Mouse (Mus musculus) neural tube, embryonic 14.5 days (tissue): Measurements from ENCODE around the gene Rin1. TPM values are rescaled to one million over a fixed set of nuclear protein-coding genes. Genes with fewer than 3 reads are reported as not detected.

Source experiments
- ATAC-seq: fragments of 200-750 bp; cut with Nextera tagmentation; 2 replicates; pipeline ENCODE4 v1.8.0; 2017; ENCODE audit warnings: low read depth, mild to moderate bottlenecking, moderate TSS enrichment, moderate library complexity
- H3K27ac ChIP-seq: fragments of 300-500 bp; sonication (generic); 2 replicates; pipeline ENCODE4 v1.5.1; 2014; ENCODE audit warnings: low read depth, mild to moderate bottlenecking, control low read depth, low read length, moderate library complexity, mixed read lengths
- H3K27me3 ChIP-seq: fragments of 300-500 bp; sonication (generic); 2 replicates; pipeline ENCODE4 v1.6.1; 2014; ENCODE audit warnings: low read length; ENCODE audit not compliant: control insufficient read depth, insufficient read depth
- H3K36me3 ChIP-seq: fragments of 300-500 bp; sonication (generic); 2 replicates; pipeline ENCODE4 v1.6.1; 2014; ENCODE audit warnings: low read length, mixed read lengths; ENCODE audit not compliant: control insufficient read depth, insufficient read depth
- H3K4me1 ChIP-seq: fragments of 300-500 bp; sonication (generic); 2 replicates; pipeline ENCODE4 v1.6.1; 2014; ENCODE audit warnings: low read length; ENCODE audit not compliant: control insufficient read depth, insufficient read depth
- H3K4me2 ChIP-seq: fragments of 300-500 bp; sonication (generic); 2 replicates; pipeline ENCODE4 v1.6.1; 2014; ENCODE audit warnings: mild to moderate bottlenecking, low read depth, low read length, control low read depth
- H3K4me3 ChIP-seq: fragments of 300-500 bp; sonication (generic); 2 replicates; pipeline ENCODE4 v1.5.1; 2014; ENCODE audit warnings: low read depth, low read length, control low read depth, mixed read lengths
- H3K9ac ChIP-seq: fragments of 300-500 bp; sonication (generic); replicated peaks from 2 replicates; pipeline ENCODE4 v1.6.1; 2014; ENCODE audit warnings: low read depth, mild to moderate bottlenecking, control low read depth, low read length, mixed read lengths
- H3K9me3 ChIP-seq: fragments of 300-500 bp; sonication (generic); 2 replicates; pipeline ENCODE4 v1.6.1; 2016; ENCODE audit warnings: low read length; ENCODE audit not compliant: control insufficient read depth
- WGBS: fragments of 180-500 bp; shearing (Covaris S2); extraction: QIAGEN DNeasy Blood & Tissue Kit; methylation state at CpG from one replicate; pipeline ENCODE4 v1.1.7; 2014; 5-methylcytosine and 5-hydroxymethylcytosine counted together
- polyA plus RNA-seq: library from polyadenylated mRNA; unstranded; fragments of >200 nt; fragmentation: Nextera tagmentation; extraction: Ambion mirVana; gene quantifications from 2 replicates; pipeline ENCODE4 v1.2.1, GENCODE M21; 2014

The Rin1 gene
- polyA plus RNA-seq, 1 experiment from 2014 or later, result 0.62 TPM

DNA sequence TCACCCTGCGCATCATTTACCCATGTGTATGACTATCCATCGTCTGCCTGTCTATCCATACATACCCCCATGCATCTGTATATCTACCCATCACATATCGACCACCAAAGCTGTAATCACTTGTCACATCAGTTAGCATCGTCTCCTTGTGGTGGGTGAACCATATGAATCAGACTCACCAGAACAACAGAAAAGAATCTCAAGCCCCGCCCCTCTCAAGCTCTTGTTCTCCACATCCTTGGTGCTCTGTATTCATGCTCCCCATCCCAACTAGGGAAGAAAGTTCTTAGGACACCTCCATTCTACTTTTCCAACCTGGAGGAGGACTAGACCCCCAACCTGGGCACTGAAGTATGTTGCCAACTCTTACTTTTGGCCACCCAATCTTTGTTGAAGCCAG, 11.8 kb downstream of the Rin1 start:
- H3K4me2 ChIP-seq, result no peak overlapping the region
- no peaks in the 10 kb centered on the region for H3K9me3 ChIP-seq
- H3K4me3 ChIP-seq, result no peak overlapping the region
- H3K9ac ChIP-seq, result no peak overlapping the region
- H3K36me3 ChIP-seq, result no peaks in the 10 kb centered on the region
- no peak for ATAC-seq
- WGBS, result 91% methylated on average over 5 of the region's 5 CpGs
- no peak overlapping the region for H3K27ac ChIP-seq
- H3K27me3 ChIP-seq, result peaks cover 3% of the 10 kb centered on the region
- no peaks in the 10 kb centered on the region for H3K4me1 ChIP-seq

DNA sequence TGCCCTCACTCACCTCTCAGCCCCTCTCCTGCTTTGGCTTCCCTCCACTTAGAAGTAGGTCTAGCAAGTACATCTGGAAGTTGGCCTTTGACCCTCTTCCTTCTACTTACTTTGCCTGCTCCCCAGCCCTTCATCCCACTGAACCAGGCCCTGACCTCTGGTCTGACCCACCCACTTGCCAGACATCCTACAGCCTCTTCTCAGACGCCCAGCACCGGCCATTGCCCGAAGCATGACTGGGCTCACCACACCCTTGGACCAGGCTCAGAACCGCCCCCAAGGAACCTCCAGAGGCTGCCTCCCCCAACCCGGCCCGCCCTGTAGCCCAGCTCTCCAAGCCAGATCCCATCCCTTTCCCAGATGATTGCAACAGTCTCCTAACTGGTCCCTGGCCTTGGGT, 12.2 kb downstream of the Rin1 start:
- WGBS, result 79% methylated on average over 6 of the region's 6 CpGs

DNA sequence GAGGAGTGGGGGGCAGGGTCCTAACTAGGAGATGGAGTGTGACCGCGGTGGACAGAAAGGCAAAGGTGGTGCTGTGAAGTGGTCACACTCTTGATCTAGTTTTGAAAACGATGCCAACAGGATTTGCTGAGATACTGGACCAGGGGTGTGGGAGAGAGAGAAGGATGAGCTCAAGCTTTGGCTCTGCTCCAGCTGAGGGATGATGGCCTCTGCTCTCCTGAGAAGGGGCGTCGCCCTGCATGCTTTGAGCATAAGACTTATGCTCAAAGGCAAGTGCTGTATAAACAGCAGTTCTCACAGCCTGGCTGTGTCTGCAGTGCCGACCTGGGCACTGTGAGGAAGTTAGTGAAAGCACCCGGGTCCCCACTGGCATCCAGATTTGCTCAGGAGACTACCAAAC, 14.8 kb downstream of the Rin1 start:
- Histone ChIP-seq H3K4me2 (no peak overlapping the region), H3K4me3 (no peak overlapping the region), H3K9me3 (no peaks in the 10 kb centered on the region), H3K9ac (no peak overlapping the region), H3K36me3 (no peaks in the 10 kb centered on the region), H3K27me3 (peaks cover 18% of the 10 kb centered on the region), H3K4me1 (peaks cover 13% of the 10 kb centered on the region), H3K27ac (no peak overlapping the region)
- WGBS, result 67% methylated on average over 7 of the region's 7 CpGs
- no peak for ATAC-seq

More for the DNA sequence above, 12.2 kb downstream of the Rin1 start:
- no peak overlapping the region for H3K4me2 ChIP-seq
- peaks cover 6% of the 10 kb centered on the region for H3K27me3 ChIP-seq
- H3K9me3 ChIP-seq, result no peaks in the 10 kb centered on the region
- H3K9ac ChIP-seq, result no peak overlapping the region
- no peak for ATAC-seq
- H3K4me1 ChIP-seq, result peaks cover 3% of the 10 kb centered on the region; the same call in 1 of the 2 replicates
- H3K4me3 ChIP-seq, result no peak overlapping the region
- H3K27ac ChIP-seq, result no peak overlapping the region
- no peaks in the 10 kb centered on the region for H3K36me3 ChIP-seq

GRCm38 (mm10) chr19:5067040-5067799, 16.9 kb downstream of the Rin1 start:
- WGBS, result 12% methylated on average over 15 of the region's 15 CpGs
- Histone ChIP-seq H3K27ac (no peak overlapping the region; the same call in 1 of the 2 replicates), H3K4me3 (peak overlapping the region; percentile 37), H3K9me3 (no peaks in the 10 kb centered on the region), H3K36me3 (no peaks in the 10 kb centered on the region), H3K27me3 (peaks cover 18% of the 10 kb centered on the region), H3K9ac (peak overlapping the region; percentile 54; the same call in 1 of the 2 replicates), H3K4me1 (peaks cover 24% of the 10 kb centered on the region), H3K4me2 (peak overlapping the region; percentile 57)
- ATAC-seq, result no peak

GRCm38 (mm10) chr19:5067867-5068569, 17.7 kb downstream of the Rin1 start, which contains the start of gene Cd248:
Cd248 (plus strand) TSS chr19:5068078.
- Histone ChIP-seq H3K27me3 (peaks cover 18% of the 10 kb centered on the region), H3K27ac (peak within 1 kb of the TSS; percentile 16; the same call in 1 of the 2 replicates), H3K4me1 (peaks cover 28% of the 10 kb centered on the region), H3K9ac (peak within 1 kb of the TSS; percentile 54), H3K4me3 (peak within 1 kb of the TSS; percentile 37), H3K36me3 (no peaks in the 10 kb centered on the region), H3K4me2 (peak within 1 kb of the TSS; percentile 57), H3K9me3 (no peaks in the 10 kb centered on the region)
- under 1% methylated on average over 44 of the region's 56 CpGs for WGBS
- ATAC-seq, result no peak

DNA sequence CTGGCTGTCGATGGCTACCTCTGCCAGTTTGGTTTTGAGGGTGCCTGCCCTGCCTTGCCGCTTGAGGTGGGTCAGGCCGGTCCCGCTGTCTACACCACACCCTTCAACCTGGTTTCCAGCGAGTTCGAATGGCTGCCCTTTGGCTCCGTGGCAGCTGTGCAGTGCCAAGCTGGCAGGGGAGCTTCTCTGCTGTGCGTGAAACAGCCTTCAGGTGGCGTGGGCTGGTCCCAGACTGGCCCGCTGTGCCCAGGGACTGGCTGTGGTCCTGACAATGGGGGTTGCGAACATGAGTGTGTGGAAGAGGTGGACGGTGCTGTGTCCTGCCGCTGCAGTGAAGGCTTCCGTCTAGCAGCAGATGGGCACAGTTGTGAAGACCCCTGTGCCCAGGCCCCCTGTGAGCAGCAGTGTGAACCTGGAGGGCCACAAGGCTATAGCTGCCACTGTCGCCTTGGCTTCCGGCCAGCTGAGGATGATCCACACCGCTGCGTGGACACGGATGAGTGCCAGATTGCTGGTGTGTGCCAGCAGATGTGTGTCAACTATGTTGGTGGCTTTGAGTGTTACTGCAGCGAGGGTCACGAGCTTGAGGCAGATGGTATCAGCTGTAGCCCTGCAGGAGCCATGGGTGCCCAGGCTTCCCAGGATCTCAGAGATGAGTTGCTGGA, 18.4 kb downstream of the Rin1 start:
- peaks cover 18% of the 10 kb centered on the region for H3K27me3 ChIP-seq
- no peaks in the 10 kb centered on the region for H3K9me3 ChIP-seq
- H3K4me3 ChIP-seq, result peak overlapping the region; percentile 37
- H3K9ac ChIP-seq, result peak overlapping the region; percentile 54
- no peak overlapping the region for H3K27ac ChIP-seq
- no peak for ATAC-seq
- no peaks in the 10 kb centered on the region for H3K36me3 ChIP-seq
- WGBS, result 35% methylated on average over 21 of the region's 21 CpGs
- peak overlapping the region; percentile 57 for H3K4me2 ChIP-seq
- peaks cover 28% of the 10 kb centered on the region for H3K4me1 ChIP-seq

GRCm38 (mm10) chr19:5069486-5069885, 19.2 kb downstream of the Rin1 start:
- Histone ChIP-seq H3K27ac (no peak overlapping the region), H3K4me3 (peak overlapping the region; percentile 37; the same call in 1 of the 2 replicates), H3K27me3 (peaks cover 18% of the 10 kb centered on the region), H3K36me3 (no peaks in the 10 kb centered on the region), H3K4me1 (peaks cover 28% of the 10 kb centered on the region), H3K4me2 (peak overlapping the region; percentile 57; the same call in 1 of the 2 replicates), H3K9ac (no peak overlapping the region), H3K9me3 (no peaks in the 10 kb centered on the region)
- WGBS, result 78% methylated on average over 5 of the region's 5 CpGs
- ATAC-seq, result no peak

GRCm38 (mm10) chr19:5069978-5070377, 19.7 kb downstream of the Rin1 start:
- H3K4me3 ChIP-seq, result no peak overlapping the region
- 0 out of 2 replicates have a peak overlapping the region, but pooled peaks have one; percentile 57 for H3K4me2 ChIP-seq
- peaks cover 18% of the 10 kb centered on the region for H3K27me3 ChIP-seq
- H3K36me3 ChIP-seq, result no peaks in the 10 kb centered on the region
- peaks cover 28% of the 10 kb centered on the region for H3K4me1 ChIP-seq
- no peaks in the 10 kb centered on the region for H3K9me3 ChIP-seq
- H3K27ac ChIP-seq, result no peak overlapping the region
- H3K9ac ChIP-seq, result no peak overlapping the region
- WGBS, result 85% methylated on average over 7 of the region's 7 CpGs
- ATAC-seq, result no peak
